Mouse (Mus musculus): Measurements from ENCODE around the gene Colgalt1. TPM values are rescaled to one million over a fixed set of nuclear protein-coding genes. Genes with fewer than 3 reads are reported as not detected.

Gene Colgalt1
- polyA plus RNA-seq, 1 experiment from 2014 or later, result 78.2 TPM

DNA sequence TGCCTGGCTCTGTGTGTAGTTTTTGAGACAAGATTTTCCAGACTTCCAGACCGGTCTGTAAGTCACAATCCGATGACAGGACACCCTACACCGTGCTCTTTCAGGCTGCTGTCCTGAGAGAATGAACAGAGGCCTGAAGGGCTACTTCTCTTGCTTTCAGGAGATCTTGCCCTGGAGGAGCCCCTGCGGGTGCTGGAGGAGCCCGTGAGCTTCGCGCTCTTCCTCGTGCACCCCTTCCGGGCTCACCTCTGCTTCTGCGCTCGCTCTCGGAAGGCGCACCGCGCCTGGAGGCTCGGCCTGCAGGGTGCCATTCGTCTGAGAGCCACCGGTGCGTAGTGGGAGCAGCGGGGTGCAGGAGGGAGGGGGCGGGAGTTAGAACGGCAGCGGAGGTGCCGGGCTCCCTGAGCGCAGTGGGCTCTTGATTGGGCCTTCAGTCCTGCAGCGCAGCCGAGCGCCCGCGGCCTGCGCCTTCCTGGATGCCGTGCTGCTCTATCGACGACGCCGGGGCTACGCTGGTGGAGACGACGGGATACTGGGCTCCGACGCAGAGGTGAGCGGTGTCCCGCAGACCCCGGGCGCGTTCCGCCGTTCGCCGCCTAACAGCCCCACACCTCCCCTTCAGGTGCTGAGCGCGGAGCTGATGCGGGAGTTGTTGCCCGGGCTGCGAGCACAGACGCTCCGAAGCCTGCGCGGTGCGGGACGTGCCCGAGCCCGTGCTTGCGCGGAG, 8.7 kb upstream of the Colgalt1 start:
- Histone ChIP-seq H3K4me3 (peak overlapping the region; percentile 46), H3K4me2 (peak overlapping the region; percentile 83), H3K27me3 (peaks cover 44% of the 10 kb centered on the region), H3K36me3 (peaks cover 9% of the 10 kb centered on the region; the same call in 1 of the 2 replicates), H3K4me1 (peaks cover 21% of the 10 kb centered on the region), H3K9ac (peak overlapping the region; percentile 66), H3K27ac (no peak overlapping the region), H3K9me3 (no peaks in the 10 kb centered on the region)
- WGBS, result 2% methylated on average over 65 of the region's 65 CpGs
- peak; percentile 27 for ATAC-seq (ENCODE audit: insufficient number of reproducible peaks, insufficient read depth, low FRiP score, low TSS enrichment, low read depth)

DNA sequence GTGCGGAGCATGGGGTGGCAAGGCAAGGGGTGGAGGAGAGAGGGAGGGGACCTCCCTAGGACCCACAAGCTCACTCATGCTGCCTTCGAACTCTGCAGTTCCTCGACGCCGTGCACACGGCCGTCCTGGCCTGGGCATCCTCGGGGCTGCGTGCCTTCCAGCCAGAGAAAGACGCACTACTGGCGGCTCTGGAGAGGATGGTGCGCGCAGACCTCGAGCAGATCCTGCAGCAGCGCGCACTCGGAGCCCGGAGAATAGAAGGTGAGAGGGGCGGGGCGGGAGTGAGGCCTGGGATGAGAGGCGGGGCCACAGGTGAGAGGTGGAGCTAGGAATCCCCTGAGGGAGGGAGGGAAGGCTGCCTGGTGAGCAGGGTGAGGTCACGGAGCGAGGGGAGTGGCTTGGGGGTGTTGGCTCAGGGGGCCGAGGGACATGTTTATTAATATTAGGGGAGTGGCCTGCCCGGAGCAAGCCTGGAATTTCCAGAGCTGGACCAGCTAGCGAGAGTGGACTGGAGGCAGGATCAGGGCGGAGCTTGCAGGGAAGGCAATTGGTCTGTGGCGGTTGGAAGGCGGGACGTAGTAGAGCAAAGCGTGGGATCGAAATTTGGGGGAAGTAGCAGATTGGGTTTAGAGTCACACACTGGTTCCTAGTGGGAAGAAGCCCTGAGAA, 8.0 kb upstream of the Colgalt1 start:
- H3K9me3 ChIP-seq, result no peaks in the 10 kb centered on the region
- peaks cover 9% of the 10 kb centered on the region; the same call in 1 of the 2 replicates for H3K36me3 ChIP-seq
- H3K4me1 ChIP-seq, result peaks cover 21% of the 10 kb centered on the region
- no peak overlapping the region for H3K27ac ChIP-seq
- WGBS, result 2% methylated on average over 32 of the region's 32 CpGs
- H3K4me2 ChIP-seq, result peak overlapping the region; percentile 83
- H3K27me3 ChIP-seq, result peaks cover 44% of the 10 kb centered on the region
- peak overlapping the region; percentile 46 for H3K4me3 ChIP-seq
- H3K9ac ChIP-seq, result peak overlapping the region; percentile 66
- ATAC-seq (ENCODE audit: insufficient number of reproducible peaks, insufficient read depth, low FRiP score, low TSS enrichment, low read depth), result peak; percentile 72

DNA sequence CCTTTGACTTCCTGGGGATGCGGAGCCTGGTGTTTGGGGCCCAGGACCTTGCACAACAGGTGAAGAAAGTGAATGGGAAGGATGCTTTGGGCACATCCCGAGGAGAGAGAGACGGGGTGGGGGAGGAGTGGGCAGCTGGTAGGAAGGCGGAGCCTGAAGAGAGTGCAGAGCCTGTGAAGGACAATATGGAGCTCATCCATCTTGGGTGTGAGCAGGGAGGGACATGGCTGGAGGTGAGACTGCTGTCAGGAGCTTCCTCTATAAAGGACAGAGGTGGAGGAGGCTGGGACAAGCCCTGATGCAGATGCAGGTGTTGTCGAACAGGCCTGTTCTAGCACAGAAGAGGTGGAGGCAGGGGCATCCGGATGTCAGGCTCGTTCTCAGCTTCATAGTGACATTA, 6.8 kb upstream of the Colgalt1 start:
- Histone ChIP-seq H3K36me3 (peaks cover 9% of the 10 kb centered on the region; the same call in 1 of the 2 replicates), H3K4me1 (peaks cover 21% of the 10 kb centered on the region), H3K27ac (no peak overlapping the region), H3K9ac (0 out of 2 replicates have a peak overlapping the region, but pooled peaks have one; percentile 3), H3K27me3 (peaks cover 44% of the 10 kb centered on the region), H3K9me3 (no peaks in the 10 kb centered on the region), H3K4me2 (no peak overlapping the region), H3K4me3 (no peak overlapping the region)
- ATAC-seq (ENCODE audit: insufficient number of reproducible peaks, insufficient read depth, low FRiP score, low TSS enrichment, low read depth), result no peak
- 62% methylated on average over 7 of the region's 7 CpGs for WGBS

DNA sequence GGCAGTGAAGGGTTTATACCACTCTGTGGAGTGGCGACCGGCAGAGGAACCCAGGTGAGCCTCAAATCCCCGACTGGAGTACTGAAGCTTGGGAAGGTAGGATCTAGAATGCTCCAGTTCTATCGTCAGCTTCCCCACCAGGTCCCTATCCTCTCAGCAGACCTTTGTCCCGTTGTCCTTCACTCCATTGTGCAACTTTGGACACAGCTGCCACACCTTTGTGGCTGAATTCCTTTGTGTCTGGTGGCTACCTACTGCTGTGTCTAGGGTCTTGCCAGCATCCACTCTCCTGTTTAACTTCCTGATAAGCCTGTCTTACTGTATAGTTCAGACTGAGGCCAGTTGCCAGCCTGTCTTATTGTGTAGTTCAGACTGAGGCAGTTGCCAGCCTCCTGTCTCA, 1.3 kb downstream of the Colgalt1 start:
- Histone ChIP-seq H3K4me1 (peaks cover 19% of the 10 kb centered on the region), H3K9ac (peak overlapping the region; percentile 90), H3K27ac (no peak overlapping the region), H3K36me3 (peaks cover 44% of the 10 kb centered on the region), H3K9me3 (no peaks in the 10 kb centered on the region), H3K4me3 (peak overlapping the region; percentile 94), H3K4me2 (peak overlapping the region; percentile 66), H3K27me3 (no peaks in the 10 kb centered on the region)
- ATAC-seq (ENCODE audit: insufficient number of reproducible peaks, insufficient read depth, low FRiP score, low TSS enrichment, low read depth), result no peak
- WGBS, result 47% methylated on average over 5 of the region's 5 CpGs

DNA sequence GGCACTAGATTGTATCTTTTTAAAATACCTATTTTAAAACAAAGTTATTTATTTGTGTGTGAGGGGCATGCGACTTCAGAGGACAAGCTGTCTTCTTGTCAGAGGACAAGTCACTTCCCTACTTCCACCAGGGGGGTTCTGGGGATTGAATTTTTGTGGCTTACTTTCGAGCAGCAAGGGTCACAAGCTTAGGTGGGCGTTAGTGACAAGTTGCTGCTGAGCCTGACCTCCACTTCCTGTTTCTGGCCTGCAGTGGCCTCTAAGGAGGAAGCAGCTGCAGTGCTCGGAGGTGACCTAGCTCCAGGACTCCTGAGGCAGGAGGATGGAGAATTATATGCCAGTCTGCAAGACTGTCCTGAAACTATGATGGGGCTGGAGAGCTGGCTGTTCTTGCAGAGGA, 2.6 kb downstream of the Colgalt1 start:
- Histone ChIP-seq H3K4me2 (no peak overlapping the region), H3K27ac (no peak overlapping the region), H3K9ac (no peak overlapping the region), H3K9me3 (no peaks in the 10 kb centered on the region), H3K4me1 (peaks cover 19% of the 10 kb centered on the region), H3K27me3 (no peaks in the 10 kb centered on the region), H3K4me3 (no peak overlapping the region), H3K36me3 (peaks cover 57% of the 10 kb centered on the region)
- no peak for ATAC-seq (ENCODE audit: insufficient number of reproducible peaks, insufficient read depth, low FRiP score, low TSS enrichment, low read depth)
- WGBS, result 44% methylated on average over 4 of the region's 4 CpGs

DNA sequence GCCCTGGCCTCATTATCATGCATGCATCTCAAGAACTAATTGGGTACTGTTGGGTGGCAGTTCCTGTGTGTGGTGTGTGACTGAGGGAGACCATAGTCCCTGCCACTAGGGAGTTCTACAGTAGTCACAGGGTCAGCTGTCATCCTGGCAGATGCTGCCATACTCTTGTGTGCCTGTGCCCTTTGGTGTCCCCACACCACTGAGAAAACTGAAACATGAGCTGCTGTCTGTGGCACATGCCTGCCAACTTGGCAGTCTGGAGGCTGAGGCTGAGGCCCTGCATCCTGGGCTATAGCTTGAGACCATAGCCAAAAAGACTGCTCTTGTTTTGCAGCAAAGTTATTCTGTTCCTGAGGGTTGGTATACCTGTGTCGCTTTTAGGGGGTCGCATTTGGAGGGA, 9.0 kb downstream of the Colgalt1 start:
- no peaks in the 10 kb centered on the region for H3K4me1 ChIP-seq

DNA sequence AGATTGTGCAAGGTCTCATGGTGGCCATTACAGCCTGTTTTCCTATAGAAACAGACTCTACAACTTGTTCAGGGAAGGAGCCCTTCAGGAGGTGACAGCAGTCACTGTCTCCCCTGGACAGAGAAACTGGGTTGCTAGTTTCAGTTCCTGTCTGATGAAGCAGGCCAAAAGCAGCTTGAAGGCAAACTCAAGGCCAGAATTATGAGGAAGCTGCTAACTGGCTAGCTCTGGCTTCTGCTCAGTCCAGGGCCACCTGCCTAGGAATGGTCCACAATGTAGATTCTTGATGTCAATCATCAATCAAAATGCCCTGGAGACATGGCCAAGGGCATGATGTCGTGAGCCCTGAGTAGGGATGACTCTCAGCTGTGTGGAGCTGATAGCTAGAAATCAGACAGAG, 14.3 kb downstream of the Colgalt1 start:
- Histone ChIP-seq H3K4me1 (peaks cover 27% of the 10 kb centered on the region), H3K4me3 (no peak overlapping the region), H3K4me2 (no peak overlapping the region), H3K27ac (no peak overlapping the region), H3K9ac (no peak overlapping the region), H3K36me3 (peaks cover 64% of the 10 kb centered on the region), H3K9me3 (peaks cover 12% of the 10 kb centered on the region), H3K27me3 (peaks cover 2% of the 10 kb centered on the region)
- WGBS, result 76% methylated on average over 1 of the region's 1 CpGs
- no peak for ATAC-seq (ENCODE audit: insufficient number of reproducible peaks, insufficient read depth, low FRiP score, low TSS enrichment, low read depth)

More for the DNA sequence above, 9.0 kb downstream of the Colgalt1 start:
- H3K4me2 ChIP-seq, result no peak overlapping the region
- H3K4me3 ChIP-seq, result no peak overlapping the region
- WGBS, result 91% methylated on average over 2 of the region's 2 CpGs
- peaks cover 97% of the 10 kb centered on the region for H3K36me3 ChIP-seq
- ATAC-seq (ENCODE audit: insufficient number of reproducible peaks, insufficient read depth, low FRiP score, low TSS enrichment, low read depth), result no peak
- H3K9ac ChIP-seq, result no peak overlapping the region
- peaks cover 12% of the 10 kb centered on the region for H3K9me3 ChIP-seq
- H3K27me3 ChIP-seq, result no peaks in the 10 kb centered on the region
- no peak overlapping the region for H3K27ac ChIP-seq

DNA sequence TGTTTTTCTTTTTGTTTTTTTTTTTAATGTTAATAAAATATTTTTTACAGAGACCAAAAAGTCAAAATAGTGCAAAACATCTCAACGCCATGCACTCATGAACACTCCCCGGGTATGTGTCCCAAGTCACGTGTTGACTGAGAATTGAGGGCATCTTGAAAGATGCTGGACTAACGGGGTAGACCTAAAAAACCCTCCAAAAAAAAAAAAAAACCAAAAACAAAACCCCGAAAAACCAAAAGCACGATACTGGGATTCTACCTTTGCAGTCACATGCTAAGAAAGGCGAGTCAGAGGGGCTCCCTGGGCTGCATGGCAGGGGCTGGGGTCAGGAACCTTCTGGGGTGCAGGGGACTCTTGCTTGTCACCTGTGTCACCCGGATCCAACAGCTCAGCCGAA, 16.0 kb downstream of the Colgalt1 start:
- Histone ChIP-seq H3K4me1 (peaks cover 29% of the 10 kb centered on the region), H3K4me3 (no peak overlapping the region), H3K27ac (peak overlapping the region; percentile 86; the same call in 1 of the 2 replicates), H3K9me3 (peaks cover 12% of the 10 kb centered on the region), H3K9ac (no peak overlapping the region), H3K4me2 (no peak overlapping the region), H3K36me3 (peaks cover 47% of the 10 kb centered on the region), H3K27me3 (peaks cover 12% of the 10 kb centered on the region)
- 79% methylated on average over 9 of the region's 9 CpGs for WGBS
- no peak for ATAC-seq (ENCODE audit: insufficient number of reproducible peaks, insufficient read depth, low FRiP score, low TSS enrichment, low read depth)

DNA sequence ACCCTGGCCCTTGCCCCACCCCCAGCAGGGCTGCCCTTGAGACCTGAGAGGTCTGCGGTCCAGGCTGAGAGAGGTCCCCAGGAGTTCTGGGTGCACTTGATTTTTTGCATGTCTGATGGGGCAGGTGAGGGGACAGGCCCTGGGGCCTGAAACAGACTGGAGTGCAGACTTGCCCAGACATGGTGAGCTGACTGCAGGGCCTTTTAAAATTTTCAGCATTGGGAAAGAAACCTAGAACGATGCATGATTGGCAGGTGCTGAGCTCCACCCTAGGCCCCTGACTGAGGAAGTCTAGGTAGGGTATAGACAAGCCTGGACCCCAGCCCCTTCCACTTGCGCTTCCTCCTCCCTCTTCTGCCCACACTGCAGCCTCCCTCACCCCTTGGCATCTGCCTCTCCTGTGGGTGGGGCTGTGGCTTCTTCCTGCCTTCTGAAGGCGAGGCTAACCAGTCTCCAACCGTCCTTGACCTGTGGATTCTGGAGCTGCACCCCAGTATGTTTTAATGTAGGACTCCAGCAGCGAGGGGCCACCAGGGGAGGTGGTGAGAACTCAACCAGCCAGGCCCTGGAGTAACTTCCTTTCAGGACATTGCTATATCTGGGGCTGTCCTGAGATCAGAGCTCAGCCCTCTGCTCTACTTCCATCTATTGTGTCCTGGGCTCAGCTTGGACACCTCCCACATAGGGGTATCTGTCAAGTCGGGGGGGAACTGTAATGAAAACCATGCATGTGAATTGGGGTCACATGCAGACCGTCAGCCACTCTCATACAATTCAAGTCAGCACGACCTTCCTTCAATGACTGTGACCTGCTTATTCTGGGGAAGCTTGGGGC, 16.7 kb downstream of the Colgalt1 start:
- Histone ChIP-seq H3K9me3 (peaks cover 10% of the 10 kb centered on the region), H3K27me3 (peaks cover 12% of the 10 kb centered on the region), H3K36me3 (peaks cover 41% of the 10 kb centered on the region), H3K4me2 (0 out of 2 replicates have a peak overlapping the region, but pooled peaks have one; percentile 1), H3K27ac (peak overlapping the region; percentile 86), H3K9ac (no peak overlapping the region), H3K4me1 (peaks cover 29% of the 10 kb centered on the region), H3K4me3 (no peak overlapping the region)
- ATAC-seq (ENCODE audit: insufficient number of reproducible peaks, insufficient read depth, low FRiP score, low TSS enrichment, low read depth), result no peak
- WGBS, result 41% methylated on average over 9 of the region's 9 CpGs

DNA sequence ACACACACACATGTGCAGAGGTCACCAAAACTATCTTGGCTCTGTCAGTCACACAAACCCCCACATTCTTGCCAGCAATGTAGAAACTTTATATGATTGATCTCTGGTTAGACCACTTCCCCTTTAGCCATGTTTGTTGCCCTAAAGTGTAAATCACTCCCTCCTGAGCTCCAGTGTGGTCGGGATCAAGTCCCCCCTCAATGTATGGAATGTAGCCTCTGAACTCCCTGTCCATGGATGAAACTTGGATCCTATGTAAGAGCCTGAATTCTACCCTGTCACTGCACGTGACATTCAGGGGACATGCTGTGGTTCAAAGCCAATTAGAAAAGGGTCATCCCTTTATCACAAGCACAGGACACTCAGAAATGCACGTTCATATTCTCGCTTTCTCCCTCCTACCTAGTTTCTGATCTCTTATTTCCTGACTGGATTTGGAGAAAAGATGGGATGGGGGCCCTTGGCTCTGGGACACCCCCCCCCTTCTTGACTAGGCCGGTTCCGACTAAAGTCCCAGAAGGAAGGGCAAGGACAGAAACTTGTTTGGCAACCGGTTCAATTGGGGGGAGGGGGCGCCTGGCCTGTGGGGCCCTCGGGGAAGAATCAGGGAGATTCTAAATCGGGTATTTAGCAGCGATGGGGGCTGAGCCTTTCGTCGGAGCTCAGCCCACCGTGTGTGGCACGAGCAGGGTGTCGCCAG, 17.7 kb downstream of the Colgalt1 start:
- peak overlapping the region; percentile 97 for H3K4me2 ChIP-seq
- H3K27ac ChIP-seq, result peak overlapping the region; percentile 86
- peaks cover 8% of the 10 kb centered on the region; the same call in 1 of the 2 replicates for H3K9me3 ChIP-seq
- 0 out of 2 replicates have a peak, but pooled peaks have one; percentile 7 for ATAC-seq (ENCODE audit: insufficient number of reproducible peaks, insufficient read depth, low FRiP score, low TSS enrichment, low read depth)
- peaks cover 12% of the 10 kb centered on the region for H3K27me3 ChIP-seq
- peaks cover 29% of the 10 kb centered on the region for H3K4me1 ChIP-seq
- peaks cover 32% of the 10 kb centered on the region for H3K36me3 ChIP-seq
- peak overlapping the region; percentile 57 for H3K4me3 ChIP-seq
- peak overlapping the region; percentile 82 for H3K9ac ChIP-seq
- WGBS, result 6% methylated on average over 16 of the region's 16 CpGs

Data from embryonic facial prominence, embryonic 13.5 days (tissue).